Mouse (Mus musculus): ENCODE data around the gene Ppp5c. TPM values are rescaled to one million over a fixed set of nuclear protein-coding genes. Genes with fewer than 3 reads are reported as not detected.

Ppp5c gene
- polyA plus RNA-seq, 1 experiment: 126 TPM

DNA sequence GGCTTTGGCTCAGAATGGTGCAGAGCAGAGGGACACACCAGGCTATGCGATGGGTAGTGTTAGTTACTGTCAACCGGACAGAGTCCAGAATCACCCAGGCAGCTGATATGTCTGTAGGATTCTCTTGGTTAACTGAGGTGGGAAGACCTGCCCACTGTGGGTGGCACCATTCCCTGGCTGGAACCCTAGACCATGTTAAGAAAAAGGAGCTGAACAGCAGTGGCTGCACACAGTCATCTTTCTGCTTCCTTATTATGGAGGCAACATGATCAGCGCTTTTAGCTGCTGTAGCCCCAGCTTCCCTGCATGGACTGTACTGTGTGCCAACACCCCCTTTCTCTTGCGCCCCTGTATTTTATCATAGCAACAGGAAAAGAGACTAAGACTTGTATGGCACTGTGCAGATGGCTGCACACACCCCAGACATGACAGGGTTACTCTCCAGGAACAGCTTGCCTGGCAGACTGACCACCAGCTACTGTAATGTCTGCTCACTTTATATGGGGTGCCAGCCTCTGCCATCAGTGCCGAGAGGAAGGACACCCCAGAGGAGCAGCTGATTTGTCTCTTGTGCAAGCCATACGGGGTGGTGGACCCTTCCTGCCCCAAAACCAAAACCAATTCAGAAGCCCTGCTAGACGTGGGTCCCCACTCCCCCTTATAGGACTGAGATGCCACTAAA, 15.7 kb downstream of the Ppp5c start:
- H3K27me3 ChIP-seq (ENCODE audit: control insufficient read depth, insufficient read depth, insufficient read length): no peaks in the 10 kb centered on the region
- H3ac ChIP-seq (ENCODE audit: control insufficient read depth, insufficient read length): no peak overlapping the region
- H3K79me2 ChIP-seq (ENCODE audit: control insufficient read depth, insufficient read depth): no peaks in the 10 kb centered on the region
- no peak overlapping the region for H3K4me2 ChIP-seq (ENCODE audit: low read depth)
- H3K36me3 ChIP-seq (ENCODE audit: control insufficient read depth, insufficient read depth): peaks cover 28% of the 10 kb centered on the region
- TF ChIP-seq MYOG (IDR thresholded peaks at IDR 0.05; ENCODE audit: control insufficient read depth in 1 of 3, insufficient read depth in 1 of 3, insufficient read length in 2 of 3, low read depth in 2 of 3) (no peak), MAX (IDR thresholded peaks at IDR 0.05; ENCODE audit: low read depth) (no peak), E2F4 (IDR thresholded peaks at IDR 0.05; ENCODE audit: insufficient read depth) (no peak), CEBPB (IDR thresholded peaks at IDR 0.05; ENCODE audit: insufficient read depth, poor library complexity, severe bottlenecking) (no peak), USF1 (IDR thresholded peaks at IDR 0.05; ENCODE audit: low read depth) (no peak), TCF3 (IDR thresholded peaks at IDR 0.05; ENCODE audit: insufficient read length, low read depth) (no peak), POLR2AphosphoS2 (IDR thresholded peaks at IDR 0.05; ENCODE audit: insufficient read length, low read depth) (no peak), MYOD1 (IDR thresholded peaks at IDR 0.05; ENCODE audit: control insufficient read depth in 1 of 3, insufficient read length in 2 of 3, low read depth in 2 of 3) (no peak), SRF (IDR thresholded peaks at IDR 0.05; ENCODE audit: control insufficient read depth, insufficient read length, low read depth) (no peak), POLR2A (IDR thresholded peaks at IDR 0.05; ENCODE audit: insufficient read length, low read depth) (no peak), TCF12 (IDR thresholded peaks at IDR 0.05; ENCODE audit: insufficient read depth, poor library complexity, severe bottlenecking) (no peak)
- H3K4me3 ChIP-seq: no peak overlapping the region

- H3K4me3 ChIP-seq: no peak overlapping the region
- peaks cover 25% of the 10 kb centered on the region for H3K36me3 ChIP-seq (ENCODE audit: control insufficient read depth, insufficient read depth)
- H3K4me2 ChIP-seq (ENCODE audit: low read depth): no peak overlapping the region
- no peak overlapping the region for H3ac ChIP-seq (ENCODE audit: control insufficient read depth, insufficient read length)
- TF ChIP-seq SRF (IDR thresholded peaks at IDR 0.05; ENCODE audit: control insufficient read depth, insufficient read length, low read depth): no peak
- no peaks in the 10 kb centered on the region for H3K79me2 ChIP-seq (ENCODE audit: control insufficient read depth, insufficient read depth)
- H3K27me3 ChIP-seq (ENCODE audit: control insufficient read depth, insufficient read depth, insufficient read length): no peaks in the 10 kb centered on the region
Measured at GRCm38 (mm10) chr7:17010010-17010347, 17.7 kb downstream of the Ppp5c start.

- H3K27me3 ChIP-seq (ENCODE audit: control insufficient read depth, insufficient read depth, insufficient read length): no peaks in the 10 kb centered on the region
- no peaks in the 10 kb centered on the region for H3K79me2 ChIP-seq (ENCODE audit: control insufficient read depth, insufficient read depth)
- H3K4me2 ChIP-seq (ENCODE audit: low read depth): no peak overlapping the region
- no peak overlapping the region for H3K4me3 ChIP-seq
- no peak for TF ChIP-seq POLR2AphosphoS2 (IDR thresholded peaks at IDR 0.05; ENCODE audit: insufficient read length, low read depth)
- TF ChIP-seq POLR2A (IDR thresholded peaks at IDR 0.05; ENCODE audit: insufficient read length, low read depth): no peak
- no peak overlapping the region for H3ac ChIP-seq (ENCODE audit: control insufficient read depth, insufficient read length)
- H3K36me3 ChIP-seq (ENCODE audit: control insufficient read depth, insufficient read depth): peaks cover 21% of the 10 kb centered on the region
Measured at GRCm38 (mm10) chr7:17009326-17010009, 18.3 kb downstream of the Ppp5c start.

GRCm38 (mm10) chr7:17007300-17007699, 20.4 kb downstream of the Ppp5c start:
- no peak overlapping the region for H3K4me3 ChIP-seq
- no peak overlapping the region for H3ac ChIP-seq (ENCODE audit: control insufficient read depth, insufficient read length)
- H3K79me2 ChIP-seq (ENCODE audit: control insufficient read depth, insufficient read depth): no peaks in the 10 kb centered on the region
- TF ChIP-seq CEBPB (IDR thresholded peaks at IDR 0.05; ENCODE audit: insufficient read depth, poor library complexity, severe bottlenecking): no peak
- TF ChIP-seq USF1 (IDR thresholded peaks at IDR 0.05; ENCODE audit: low read depth): no peak
- no peak for TF ChIP-seq REST (IDR thresholded peaks at IDR 0.05; ENCODE audit: insufficient read depth, insufficient read length)
- no peak for TF ChIP-seq TCF3 (IDR thresholded peaks at IDR 0.05; ENCODE audit: insufficient read length, low read depth)
- TF ChIP-seq POLR2A (IDR thresholded peaks at IDR 0.05; ENCODE audit: insufficient read length, low read depth): no peak
- TF ChIP-seq POLR2AphosphoS2 (IDR thresholded peaks at IDR 0.05; ENCODE audit: insufficient read length, low read depth): no peak
- H3K36me3 ChIP-seq (ENCODE audit: control insufficient read depth, insufficient read depth): peaks cover 21% of the 10 kb centered on the region
- H3K27me3 ChIP-seq (ENCODE audit: control insufficient read depth, insufficient read depth, insufficient read length): no peaks in the 10 kb centered on the region
- no peak overlapping the region for H3K4me2 ChIP-seq (ENCODE audit: low read depth)

GRCm38 (mm10) chr7:17004716-17005115, 23.0 kb downstream of the Ppp5c start:
- H3K27me3 ChIP-seq (ENCODE audit: control insufficient read depth, insufficient read depth, insufficient read length): no peaks in the 10 kb centered on the region
- TF ChIP-seq POLR2A (IDR thresholded peaks at IDR 0.05; ENCODE audit: insufficient read length, low read depth): no peak
- no peak for TF ChIP-seq REST (IDR thresholded peaks at IDR 0.05; ENCODE audit: insufficient read depth, insufficient read length)
- H3K79me2 ChIP-seq (ENCODE audit: control insufficient read depth, insufficient read depth): no peaks in the 10 kb centered on the region
- H3K4me3 ChIP-seq: no peak overlapping the region
- no peak overlapping the region for H3ac ChIP-seq (ENCODE audit: control insufficient read depth, insufficient read length)
- peaks cover 7% of the 10 kb centered on the region for H3K36me3 ChIP-seq (ENCODE audit: control insufficient read depth, insufficient read depth)
- H3K4me2 ChIP-seq (ENCODE audit: low read depth): no peak overlapping the region
